Mouse (Mus musculus): ENCODE data around the gene Zfand3.
A peak's percentile ranks its signal among the peaks of the same experiment; 100 is the strongest.

Zfand3 gene

DNA sequence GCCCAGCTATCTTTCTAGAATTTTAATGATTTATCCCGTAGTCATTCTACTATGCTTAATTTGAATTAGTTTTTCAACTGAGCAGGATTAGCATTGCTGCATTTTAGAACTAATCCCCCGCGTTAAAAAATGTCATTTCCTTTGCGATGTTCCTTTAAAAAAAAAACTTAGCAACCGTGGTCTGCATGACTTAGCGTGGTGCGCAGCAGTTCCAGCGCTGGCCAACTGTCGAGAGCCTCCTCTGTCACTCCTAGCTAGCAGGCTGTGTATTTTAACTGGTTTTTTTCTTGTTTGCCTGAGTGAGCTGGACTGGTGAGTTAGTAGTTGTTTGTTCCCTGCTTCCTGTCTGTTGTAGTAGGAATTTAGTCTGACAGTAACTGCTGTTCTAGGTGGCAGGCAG lies 48.9 kb downstream of the Zfand3 start:
- DNase-seq = no peak

DNA sequence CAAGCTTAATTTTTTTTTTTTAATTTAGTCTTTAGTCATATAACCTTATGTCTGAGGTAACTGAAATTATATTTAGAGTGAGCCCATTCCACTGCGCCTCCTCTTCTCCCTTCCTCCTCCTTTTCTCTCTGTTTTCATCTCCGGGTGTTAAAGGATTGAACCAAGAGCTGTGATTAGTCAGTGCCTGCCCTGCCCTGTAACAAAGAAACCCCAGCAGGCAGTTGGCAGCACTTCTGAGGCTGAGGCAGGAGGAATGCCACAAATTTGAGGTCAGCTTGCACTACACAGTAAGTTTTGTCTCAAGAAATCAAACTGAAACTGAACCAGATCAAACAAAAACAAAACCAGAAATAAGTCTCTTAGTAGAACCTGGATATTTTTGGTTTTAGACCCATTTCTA lies 49.3 kb downstream of the Zfand3 start:
- DNase-seq = no peak

DNA sequence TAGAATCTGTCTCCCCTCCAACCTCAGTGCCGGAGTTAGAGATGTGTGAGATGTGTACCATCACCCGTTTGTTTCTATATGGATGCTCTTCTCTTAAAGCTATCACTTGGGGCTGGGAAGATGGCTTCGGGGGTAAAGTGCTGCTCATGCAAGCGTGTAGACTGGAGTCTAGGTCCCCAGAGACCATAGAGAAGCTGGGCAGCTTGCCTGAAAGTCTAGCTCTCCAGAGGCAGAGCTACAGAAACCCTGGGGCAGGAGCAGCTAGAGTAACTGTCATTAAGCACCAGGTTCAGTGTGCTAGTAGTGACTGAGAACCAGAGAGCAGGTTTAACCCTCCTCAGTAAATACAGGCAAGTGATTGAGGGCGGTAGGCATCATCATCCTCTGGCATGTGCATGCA lies 51.7 kb downstream of the Zfand3 start:
- peak; percentile 53 for DNase-seq

DNA sequence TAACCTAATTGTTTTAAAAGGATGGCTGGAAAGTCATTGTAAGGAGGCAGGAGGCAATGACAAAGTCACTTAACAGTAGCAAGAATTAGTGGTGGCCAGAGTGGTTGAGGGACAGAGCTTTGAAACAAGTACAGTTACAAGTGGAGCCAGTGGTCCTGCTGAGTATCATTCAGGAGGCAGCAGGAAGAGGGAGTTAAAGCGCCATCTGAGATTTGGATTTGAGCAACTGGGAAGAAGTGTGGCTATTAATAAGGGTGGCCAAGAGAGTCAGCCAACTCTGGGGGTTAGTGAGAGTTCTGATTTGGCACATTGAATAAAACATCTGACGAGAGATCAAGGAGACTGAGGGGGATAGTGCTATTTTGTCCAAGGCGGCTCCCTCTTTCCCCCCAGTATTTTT lies 54.1 kb downstream of the Zfand3 start:
- no peak for DNase-seq

- DNase-seq = no peak
Observed at GRCm38 (mm10) chr17:30059066-30059465, 54.5 kb downstream of the Zfand3 start.

DNA sequence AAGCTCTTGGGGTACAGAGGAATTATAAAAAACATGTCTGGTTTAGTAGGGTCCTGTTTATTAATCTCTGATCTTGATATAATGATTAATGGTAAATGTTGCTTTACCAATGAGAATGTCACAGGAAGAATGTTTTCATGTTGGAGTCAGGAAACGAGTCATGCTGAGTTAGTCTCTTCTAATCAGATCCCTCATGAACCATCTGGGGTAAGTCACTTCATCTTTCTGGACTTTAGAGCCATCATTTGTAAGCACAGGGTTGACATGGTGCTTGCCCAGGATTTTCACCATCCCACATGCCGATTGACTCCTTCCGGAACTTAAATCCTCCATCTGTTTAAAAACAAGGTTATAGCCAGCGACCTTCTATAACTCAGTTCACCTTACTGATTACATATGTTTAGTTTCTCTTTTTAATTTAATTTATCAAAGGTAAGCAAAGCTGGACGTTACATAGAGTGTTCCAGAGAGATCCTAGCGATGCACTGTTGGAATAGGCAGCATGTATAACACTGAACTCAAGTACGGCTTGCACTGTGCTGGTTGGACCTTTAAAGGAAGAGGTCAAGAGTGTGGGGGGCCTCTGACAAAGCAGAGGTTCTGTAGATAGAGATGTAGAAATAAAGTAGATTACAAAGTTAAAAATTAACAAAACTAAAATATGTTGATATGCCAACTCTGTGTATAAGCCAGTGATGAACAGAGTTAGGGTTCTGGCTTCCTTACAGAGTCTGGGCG lies 56.7 kb downstream of the Zfand3 start:
- no peak for DNase-seq

GRCm38 (mm10) chr17:30063849-30064248 lies 59.3 kb downstream of the Zfand3 start:
- no peak for DNase-seq

DNA sequence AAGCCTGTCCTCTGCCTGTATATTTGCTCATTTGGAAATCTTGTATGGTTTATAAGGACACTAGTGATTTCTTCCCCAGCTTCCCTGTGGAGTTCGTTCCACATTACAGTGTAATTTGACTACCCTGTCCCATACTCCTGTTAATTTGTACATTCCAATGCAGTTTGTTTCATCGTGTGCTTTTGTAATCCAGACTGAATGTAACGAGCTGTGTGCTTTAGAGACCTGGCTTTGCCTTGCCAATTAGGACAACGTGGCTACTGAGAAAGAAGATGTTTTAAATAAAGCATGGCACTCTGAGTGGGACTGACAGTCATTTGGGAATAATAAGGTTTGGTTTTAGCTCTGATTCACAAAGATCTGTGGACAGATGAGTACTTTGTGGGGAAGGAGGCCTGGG lies 60.2 kb downstream of the Zfand3 start:
- no peak for DNase-seq

DNA sequence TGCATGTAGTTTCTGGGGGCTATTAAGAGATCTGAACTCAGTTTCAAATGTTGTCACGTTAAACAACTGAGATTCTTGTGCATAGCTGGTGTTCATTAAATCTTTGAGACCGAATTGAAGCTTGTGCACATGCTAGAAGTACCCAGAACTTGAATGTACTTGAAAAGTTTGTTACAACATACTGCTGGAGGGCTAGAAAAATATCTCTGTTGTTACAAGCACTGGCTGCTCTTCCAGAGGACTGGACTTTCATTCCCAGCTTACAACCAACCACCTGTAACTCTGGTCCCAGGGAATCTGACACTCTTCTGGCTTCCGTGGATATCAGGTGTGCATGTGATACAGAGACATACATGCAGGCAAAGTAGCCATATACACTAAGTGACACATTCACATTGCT lies 65.2 kb downstream of the Zfand3 start:
- no peak for DNase-seq

DNA sequence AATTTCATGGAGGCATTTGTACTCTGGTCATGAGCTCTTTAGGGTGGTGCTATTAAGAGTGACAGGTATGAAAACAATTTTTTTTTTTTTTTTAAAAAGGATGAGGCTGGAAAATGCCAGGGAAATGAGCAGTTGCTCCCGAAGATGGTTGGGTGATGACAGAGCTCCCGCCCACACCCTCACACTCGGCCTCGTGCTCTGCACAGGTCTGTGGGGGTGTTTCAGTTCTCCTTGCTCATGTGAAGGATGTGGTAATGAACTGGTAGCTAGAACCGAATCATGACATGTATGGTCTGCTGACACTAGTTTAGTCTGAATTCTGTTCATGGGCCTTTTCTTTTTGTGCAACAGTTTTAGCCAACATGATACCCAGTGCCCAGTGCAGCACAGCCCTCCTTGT lies 66.1 kb downstream of the Zfand3 start:
- no peak for DNase-seq

GRCm38 (mm10) chr17:30072613-30073012 lies 68.1 kb downstream of the Zfand3 start:
- DNase-seq = no peak

GRCm38 (mm10) chr17:30075896-30076295 lies 71.4 kb downstream of the Zfand3 start:
- no peak for DNase-seq

- no peak for DNase-seq
Observed at GRCm38 (mm10) chr17:30084007-30084406, 79.5 kb downstream of the Zfand3 start.

DNA sequence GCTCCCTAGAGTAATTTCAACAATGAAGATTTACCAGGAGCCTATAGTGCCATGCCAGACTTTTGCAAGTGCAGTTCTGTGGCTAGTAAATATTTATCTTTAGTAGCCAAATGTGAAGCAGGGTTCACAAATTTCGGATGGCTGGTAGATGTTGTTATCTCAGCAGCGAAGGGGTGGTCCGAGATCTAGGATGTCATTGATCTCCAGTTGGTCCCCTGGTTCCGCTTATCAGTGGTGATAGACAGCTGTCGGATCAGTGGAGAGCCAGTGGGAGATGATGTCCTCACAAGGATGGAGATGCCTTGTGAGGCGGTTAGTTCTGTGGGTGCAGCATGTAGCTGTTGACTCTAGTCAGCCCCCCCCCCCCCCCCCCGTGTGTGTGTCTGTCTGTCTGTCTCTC lies 82.2 kb downstream of the Zfand3 start:
- DNase-seq = no peak

GRCm38 (mm10) chr17:30088431-30088830 lies 83.9 kb downstream of the Zfand3 start:
- no peak for DNase-seq

GRCm38 (mm10) chr17:30090416-30090815 lies 85.9 kb downstream of the Zfand3 start:
- DNase-seq = no peak

DNA sequence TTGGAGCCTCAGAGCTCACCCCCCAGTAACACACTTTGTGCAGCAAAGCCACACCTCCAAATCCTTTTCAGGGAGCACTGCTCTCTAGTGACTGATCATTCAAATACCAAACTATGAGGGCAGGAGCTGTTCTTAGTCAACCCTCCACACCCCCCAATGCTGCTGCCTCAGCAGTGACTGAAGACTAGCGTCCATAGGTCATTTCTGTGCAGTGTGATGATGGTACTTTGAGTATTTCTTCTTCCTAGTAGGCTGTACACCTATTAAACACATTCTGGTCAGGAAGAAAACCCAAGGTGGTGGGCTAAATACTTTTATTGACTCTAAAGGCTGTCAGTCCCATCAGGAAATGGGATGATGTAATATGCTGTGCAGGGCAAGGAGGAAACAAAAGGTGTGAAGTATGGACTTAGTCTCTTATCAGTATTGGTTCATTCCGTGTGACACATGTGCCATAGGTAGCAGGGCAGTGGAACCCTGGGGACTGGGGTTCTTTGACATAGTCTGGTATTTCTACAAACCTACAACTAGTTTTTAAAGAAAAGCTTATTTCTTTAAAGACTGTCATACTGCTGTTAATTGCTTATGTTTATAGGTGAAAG lies 88.7 kb downstream of the Zfand3 start:
- no peak for DNase-seq

DNA sequence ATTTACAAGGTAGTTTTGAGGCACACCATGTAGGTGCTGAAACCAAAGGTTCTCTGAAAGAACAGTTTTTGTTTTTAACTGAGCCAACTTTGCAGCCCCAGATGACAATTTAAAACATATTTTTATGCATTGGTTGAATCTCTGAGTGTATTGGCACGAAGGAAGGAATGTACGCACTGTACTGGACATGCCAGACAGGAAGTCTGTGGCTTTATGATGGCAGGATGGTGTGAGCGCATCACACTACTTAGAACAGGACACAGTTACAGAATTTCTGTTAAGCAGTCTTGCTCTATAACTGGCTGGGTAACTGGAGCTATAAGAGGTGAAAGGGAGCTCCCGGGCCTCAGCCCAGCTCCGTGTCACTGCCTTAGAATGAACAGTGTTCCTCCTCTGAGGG lies 92.6 kb downstream of the Zfand3 start:
- no peak for DNase-seq

- DNase-seq = no peak
Observed at GRCm38 (mm10) chr17:30097677-30098076, 93.1 kb downstream of the Zfand3 start.

DNA sequence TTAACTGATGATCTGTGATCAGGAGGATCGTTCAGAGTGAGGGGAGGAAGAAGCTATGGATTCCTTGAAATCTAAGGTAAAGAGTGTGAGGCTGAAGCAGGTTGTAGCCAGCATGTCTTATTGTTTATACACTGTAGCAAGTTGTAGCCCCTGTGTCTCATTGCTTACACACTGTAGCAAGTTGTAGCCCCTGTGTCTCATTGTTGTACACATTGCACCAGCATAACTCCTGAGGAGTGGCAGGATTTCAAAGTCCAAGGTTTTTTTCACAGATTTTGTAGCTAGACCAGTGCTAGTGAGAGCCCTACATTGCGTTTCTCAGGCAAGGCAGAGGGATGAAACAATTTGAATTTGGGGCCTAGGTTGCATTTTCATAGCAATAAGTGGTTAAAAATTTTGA lies 95.1 kb downstream of the Zfand3 start:
- DNase-seq = no peak

- no peak for DNase-seq
Observed at GRCm38 (mm10) chr17:30101801-30102200, 97.3 kb downstream of the Zfand3 start.

DNA sequence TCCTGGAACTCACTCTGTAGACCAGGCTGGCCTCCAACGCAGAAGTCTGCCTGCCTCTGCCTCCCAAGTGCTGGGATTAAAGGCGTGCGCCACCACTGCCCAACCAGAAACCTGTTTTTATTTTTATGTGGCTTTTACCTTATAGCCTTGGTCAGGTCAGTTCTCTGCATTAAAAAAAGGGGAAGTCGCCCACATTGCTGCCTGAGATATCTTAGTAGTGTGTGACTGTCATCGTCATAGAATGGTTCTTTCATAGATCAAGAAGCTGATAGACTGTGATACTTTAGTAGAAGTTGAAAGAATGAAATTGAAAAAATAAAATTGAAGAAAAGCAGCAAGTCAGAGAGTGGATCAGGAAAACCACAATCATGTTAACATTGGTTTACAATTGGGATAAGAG lies 98.5 kb downstream of the Zfand3 start:
- no peak for DNase-seq

- peak; percentile 20 for DNase-seq
Observed at GRCm38 (mm10) chr17:30103641-30104165, 99.2 kb downstream of the Zfand3 start.

DNA sequence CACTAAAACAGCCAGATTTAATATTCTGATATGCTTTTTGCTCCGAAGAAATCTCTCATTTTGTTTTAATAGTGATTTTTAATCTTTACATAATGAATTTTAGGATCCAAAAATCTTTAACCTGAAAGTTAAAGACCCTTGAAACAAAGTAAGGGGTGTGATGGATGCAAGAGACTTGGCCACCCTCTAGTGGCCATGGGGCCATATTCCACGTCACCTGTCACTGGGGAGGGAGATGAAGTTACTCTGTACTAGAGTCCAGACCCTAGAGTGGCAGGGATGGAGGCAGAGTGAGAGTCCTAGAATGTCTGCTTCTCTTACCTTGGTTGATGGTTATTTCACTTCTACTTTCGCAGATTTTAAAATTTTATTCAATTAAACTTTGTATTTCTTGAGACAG lies 100.8 kb downstream of the Zfand3 start:
- peak; percentile 34 for DNase-seq

- no peak for DNase-seq
Observed at GRCm38 (mm10) chr17:30110678-30111077, 106.1 kb downstream of the Zfand3 start.

All from kidney, postnatal 14 days (tissue).